Mouse (Mus musculus) naive thymus-derived CD4-positive, alpha-beta T cell, adult 2 months (primary cell): Measurements from ENCODE around the gene Gm10282.

Experiments used
- DNase-seq: peaks from one replicate; pipeline ENCODE4 v3.0.0-alpha.2; 2011; ENCODE audit warnings: low read depth

Gene Gm10282

GRCm38 (mm10) chr8:72305210-72305905 lies at the start of gene Gm10282:
TSS of gene Gm10282 (minus strand) at chr8:72305260.
- DNase-seq: no peak

GRCm38 (mm10) chr8:72354272-72354671 lies 49.2 kb upstream of the Gm10282 start:
- DNase-seq: peak; percentile 93

GRCm38 (mm10) chr8:72353700-72354045 lies 48.6 kb upstream of the Gm10282 start:
- DNase-seq: peak; percentile 68

GRCm38 (mm10) chr8:72352951-72353699 lies 48.1 kb upstream of the Gm10282 start:
- no peak for DNase-seq

- DNase-seq: peak; percentile 63
Observed at GRCm38 (mm10) chr8:72351405-72352005, 46.4 kb upstream of the Gm10282 start.

GRCm38 (mm10) chr8:72350727-72351126 lies 45.7 kb upstream of the Gm10282 start:
- peak; percentile 85 for DNase-seq

GRCm38 (mm10) chr8:72349838-72350237 lies 44.8 kb upstream of the Gm10282 start:
- DNase-seq: peak; percentile 77

- no peak for DNase-seq
Observed at GRCm38 (mm10) chr8:72348956-72349355, 43.9 kb upstream of the Gm10282 start.

- no peak for DNase-seq
Observed at GRCm38 (mm10) chr8:72348114-72348513, 43.1 kb upstream of the Gm10282 start.

GRCm38 (mm10) chr8:72347553-72347952 lies 42.5 kb upstream of the Gm10282 start:
- DNase-seq: peak; percentile 40

GRCm38 (mm10) chr8:72343725-72344124 lies 38.7 kb upstream of the Gm10282 start:
- peak; percentile 67 for DNase-seq

- DNase-seq: peak; percentile 21
Observed at GRCm38 (mm10) chr8:72342556-72343300, 37.7 kb upstream of the Gm10282 start.

GRCm38 (mm10) chr8:72337034-72337433 lies 32.0 kb upstream of the Gm10282 start:
- DNase-seq: no peak

- DNase-seq: no peak
Observed at GRCm38 (mm10) chr8:72336273-72336672, 31.2 kb upstream of the Gm10282 start.

- no peak for DNase-seq
Observed at GRCm38 (mm10) chr8:72334144-72334641, 29.1 kb upstream of the Gm10282 start.

GRCm38 (mm10) chr8:72333429-72334143 lies 28.5 kb upstream of the Gm10282 start:
- no peak for DNase-seq

GRCm38 (mm10) chr8:72331631-72332030 lies 26.6 kb upstream of the Gm10282 start:
- DNase-seq: no peak

- peak; percentile 59 for DNase-seq
Observed at GRCm38 (mm10) chr8:72330806-72331516, 25.9 kb upstream of the Gm10282 start.

GRCm38 (mm10) chr8:72329116-72329515 lies 24.1 kb upstream of the Gm10282 start:
- DNase-seq: no peak

- DNase-seq: peak; percentile 32
Observed at GRCm38 (mm10) chr8:72324708-72325107, 19.6 kb upstream of the Gm10282 start.
